Mouse (Mus musculus): Measurements from ENCODE around the gene Gm44965. TPM values are rescaled to one million over a fixed set of nuclear protein-coding genes. Genes with fewer than 3 reads are reported as not detected.
"Not testable (repeated sequence)": the region's sequence is repeated elsewhere in the genome, so short reads cannot be mapped to it uniquely, and the experiment has no call there.

Gm44965 gene
- polyA plus RNA-seq, 1 experiment, result 0.69 TPM

- H3ac ChIP-seq (ENCODE audit: control insufficient read depth, insufficient read length, low read depth), result no peak overlapping the region
- TF ChIP-seq CTCF (IDR thresholded peaks at IDR 0.05; ENCODE audit: control insufficient read depth, insufficient read depth, insufficient read length) (no peak), MAX (IDR thresholded peaks at IDR 0.05) (no peak), MYOD1 (IDR thresholded peaks at IDR 0.05; ENCODE audit: control insufficient read depth, insufficient read length, low read depth) (no peak), CEBPB (IDR thresholded peaks at IDR 0.05; ENCODE audit: low read depth) (no peak), USF1 (IDR thresholded peaks at IDR 0.05; ENCODE audit: low read depth) (no peak), FOSL1 (IDR thresholded peaks at IDR 0.05; ENCODE audit: insufficient read depth, low read length, poor library complexity, severe bottlenecking) (no peak), MYOG (IDR thresholded peaks at IDR 0.05; ENCODE audit: control insufficient read depth, extremely low read depth, insufficient read length) (no peak)
These were observed 26.3 kb downstream of the Gm44965 start for GRCm38 (mm10) chr6:48620031-48620430.

GRCm38 (mm10) chr6:48622186-48622843 lies 28.6 kb downstream of the Gm44965 start:
- H3ac ChIP-seq (ENCODE audit: control insufficient read depth, insufficient read length, low read depth); H3K79me2 ChIP-seq (ENCODE audit: control insufficient read depth, insufficient read depth); H3K4me3 ChIP-seq (ENCODE audit: insufficient read depth, poor library complexity, severe bottlenecking); H3K79me3 ChIP-seq (ENCODE audit: low read depth); H3K36me3 ChIP-seq (ENCODE audit: control insufficient read depth, insufficient read depth): not testable (repeated sequence)
- peaks cover 14% of the 10 kb centered on the region for H3K27me3 ChIP-seq (ENCODE audit: control insufficient read depth, insufficient read depth, insufficient read length)

More at GRCm38 (mm10) chr6:48620031-48620430, 26.3 kb downstream of the Gm44965 start:
- Histone ChIP-seq H3K36me3 (ENCODE audit: control insufficient read depth, insufficient read depth) (no peaks in the 10 kb centered on the region), H3K4me3 (ENCODE audit: insufficient read depth, poor library complexity, severe bottlenecking) (no peak overlapping the region), H3K79me2 (ENCODE audit: control insufficient read depth, insufficient read depth) (no peaks in the 10 kb centered on the region), H3K79me3 (ENCODE audit: low read depth) (no peaks in the 10 kb centered on the region), H3K27me3 (ENCODE audit: control insufficient read depth, insufficient read depth, insufficient read length) (no peaks in the 10 kb centered on the region)

- Histone ChIP-seq H3K27me3 (ENCODE audit: control insufficient read depth, insufficient read depth, insufficient read length) (peaks cover 14% of the 10 kb centered on the region), H3ac (ENCODE audit: control insufficient read depth, insufficient read length, low read depth) (no peak overlapping the region), H3K79me3 (ENCODE audit: low read depth) (no peaks in the 10 kb centered on the region), H3K79me2 (ENCODE audit: control insufficient read depth, insufficient read depth) (no peaks in the 10 kb centered on the region), H3K4me3 (ENCODE audit: insufficient read depth, poor library complexity, severe bottlenecking) (no peak overlapping the region), H3K36me3 (ENCODE audit: control insufficient read depth, insufficient read depth) (no peaks in the 10 kb centered on the region)
- no peak for TF ChIP-seq CEBPB (IDR thresholded peaks at IDR 0.05; ENCODE audit: low read depth)
- TF ChIP-seq MYOD1 (IDR thresholded peaks at IDR 0.05; ENCODE audit: control insufficient read depth, insufficient read length, low read depth), result no peak
- no peak for TF ChIP-seq MYOG (IDR thresholded peaks at IDR 0.05; ENCODE audit: control insufficient read depth, extremely low read depth, insufficient read length)
These were observed 29.7 kb downstream of the Gm44965 start for GRCm38 (mm10) chr6:48623460-48623859.

GRCm38 (mm10) chr6:48626464-48626863 lies 32.7 kb downstream of the Gm44965 start, which contains the start of gene AI854703:
Gene AI854703, plus strand, starts transcription at chr6:48626764.
- Histone ChIP-seq H3K79me3 (ENCODE audit: low read depth) (no peaks in the 10 kb centered on the region), H3K27me3 (ENCODE audit: control insufficient read depth, insufficient read depth, insufficient read length) (peaks cover 21% of the 10 kb centered on the region), H3K4me3 (ENCODE audit: insufficient read depth, poor library complexity, severe bottlenecking) (no peak within 1 kb of the TSS), H3K79me2 (ENCODE audit: control insufficient read depth, insufficient read depth) (no peaks in the 10 kb centered on the region), H3ac (ENCODE audit: control insufficient read depth, insufficient read length, low read depth) (no peak within 1 kb of the TSS), H3K36me3 (ENCODE audit: control insufficient read depth, insufficient read depth) (no peaks in the 10 kb centered on the region)
- TF ChIP-seq MYOG (IDR thresholded peaks at IDR 0.05; ENCODE audit: control insufficient read depth, extremely low read depth, insufficient read length), result no peak
- TF ChIP-seq CEBPB (IDR thresholded peaks at IDR 0.05; ENCODE audit: low read depth), result no peak
- no peak for TF ChIP-seq USF1 (IDR thresholded peaks at IDR 0.05; ENCODE audit: low read depth)
- no peak for TF ChIP-seq CTCF (IDR thresholded peaks at IDR 0.05; ENCODE audit: control insufficient read depth, insufficient read depth, insufficient read length)
- no peak for TF ChIP-seq FOSL1 (IDR thresholded peaks at IDR 0.05; ENCODE audit: insufficient read depth, low read length, poor library complexity, severe bottlenecking)
- no peak for TF ChIP-seq MAX (IDR thresholded peaks at IDR 0.05)
- TF ChIP-seq MYOD1 (IDR thresholded peaks at IDR 0.05; ENCODE audit: control insufficient read depth, insufficient read length, low read depth), result no peak

- H3K4me3 ChIP-seq (ENCODE audit: insufficient read depth, poor library complexity, severe bottlenecking), result no peak overlapping the region
- no peaks in the 10 kb centered on the region for H3K36me3 ChIP-seq (ENCODE audit: control insufficient read depth, insufficient read depth)
- H3K79me3 ChIP-seq (ENCODE audit: low read depth), result no peaks in the 10 kb centered on the region
- H3K27me3 ChIP-seq (ENCODE audit: control insufficient read depth, insufficient read depth, insufficient read length), result peaks cover 24% of the 10 kb centered on the region
- H3K79me2 ChIP-seq (ENCODE audit: control insufficient read depth, insufficient read depth), result no peaks in the 10 kb centered on the region
- no peak overlapping the region for H3ac ChIP-seq (ENCODE audit: control insufficient read depth, insufficient read length, low read depth)
- no peak for TF ChIP-seq MAX (IDR thresholded peaks at IDR 0.05)
These were observed 33.2 kb downstream of the Gm44965 start for GRCm38 (mm10) chr6:48626984-48627383.

GRCm38 (mm10) chr6:48627511-48627924 lies 33.8 kb downstream of the Gm44965 start:
- H3K27me3 ChIP-seq (ENCODE audit: control insufficient read depth, insufficient read depth, insufficient read length), result peaks cover 24% of the 10 kb centered on the region
- no peaks in the 10 kb centered on the region for H3K79me3 ChIP-seq (ENCODE audit: low read depth)
- H3K4me3 ChIP-seq (ENCODE audit: insufficient read depth, poor library complexity, severe bottlenecking), result no peak overlapping the region
- H3K36me3 ChIP-seq (ENCODE audit: control insufficient read depth, insufficient read depth), result no peaks in the 10 kb centered on the region
- no peaks in the 10 kb centered on the region for H3K79me2 ChIP-seq (ENCODE audit: control insufficient read depth, insufficient read depth)
- no peak overlapping the region for H3ac ChIP-seq (ENCODE audit: control insufficient read depth, insufficient read length, low read depth)
- no peak for TF ChIP-seq MAX (IDR thresholded peaks at IDR 0.05)
- no peak for TF ChIP-seq MYOG (IDR thresholded peaks at IDR 0.05; ENCODE audit: control insufficient read depth, extremely low read depth, insufficient read length)
- no peak for TF ChIP-seq CTCF (IDR thresholded peaks at IDR 0.05; ENCODE audit: control insufficient read depth, insufficient read depth, insufficient read length)
- no peak for TF ChIP-seq MYOD1 (IDR thresholded peaks at IDR 0.05; ENCODE audit: control insufficient read depth, insufficient read length, low read depth)
- TF ChIP-seq CEBPB (IDR thresholded peaks at IDR 0.05; ENCODE audit: low read depth), result no peak
- no peak for TF ChIP-seq FOSL1 (IDR thresholded peaks at IDR 0.05; ENCODE audit: insufficient read depth, low read length, poor library complexity, severe bottlenecking)
- TF ChIP-seq USF1 (IDR thresholded peaks at IDR 0.05; ENCODE audit: low read depth), result no peak

Measured in C2C12 (cell line).